Mouse (Mus musculus): ENCODE measurements around the gene Mad1l1.
"Not testable (repeated sequence)": the region's sequence is repeated elsewhere in the genome, so short reads cannot be mapped to it uniquely, and the experiment has no call there.

Mad1l1 gene

GRCm38 (mm10) chr5:140321042-140321755 is at the start of gene Mad1l1, which contains the start of gene Nudt1:
Gene Mad1l1 (minus strand): TSS chr5:140321552.
Gene Nudt1 (plus strand): TSS chr5:140321656.
- peak; percentile 95 to 96 for DNase-seq

GRCm38 (mm10) chr5:140370446-140371254 is 49.3 kb upstream of the Mad1l1 start:
- DNase-seq = peak; percentile 64 to 78

GRCm38 (mm10) chr5:140369466-140369865 is 48.1 kb upstream of the Mad1l1 start:
- DNase-seq = no peak

GRCm38 (mm10) chr5:140368926-140369325 is 47.6 kb upstream of the Mad1l1 start:
- no peak for DNase-seq

- not testable (repeated sequence) for DNase-seq
These were observed 46.8 kb upstream of the Mad1l1 start for GRCm38 (mm10) chr5:140368126-140368525.

- DNase-seq = peak; percentile 75 to 86
These were observed 43.1 kb upstream of the Mad1l1 start for GRCm38 (mm10) chr5:140364415-140364814.

- DNase-seq = peak; percentile 82 to 84
These were observed 38.8 kb upstream of the Mad1l1 start for GRCm38 (mm10) chr5:140359930-140360674.

- no peak for DNase-seq
These were observed 36.1 kb upstream of the Mad1l1 start for GRCm38 (mm10) chr5:140357466-140357865.

GRCm38 (mm10) chr5:140355934-140356333 is 34.6 kb upstream of the Mad1l1 start:
- DNase-seq = peak in 1 of 2 experiments; percentile 38

- DNase-seq = no peak
These were observed 31.0 kb upstream of the Mad1l1 start for GRCm38 (mm10) chr5:140352352-140352751.

GRCm38 (mm10) chr5:140350731-140351497 is 29.6 kb upstream of the Mad1l1 start:
- peak; percentile 58 to 73 for DNase-seq

- no peak for DNase-seq
These were observed 28.5 kb upstream of the Mad1l1 start for GRCm38 (mm10) chr5:140349882-140350281.

GRCm38 (mm10) chr5:140346050-140346449 is 24.7 kb upstream of the Mad1l1 start:
- DNase-seq = no peak

GRCm38 (mm10) chr5:140345244-140345643 is 23.9 kb upstream of the Mad1l1 start:
- no peak for DNase-seq

- no peak for DNase-seq
These were observed 21.5 kb upstream of the Mad1l1 start for GRCm38 (mm10) chr5:140342880-140343279.

GRCm38 (mm10) chr5:140339836-140340235 is 18.5 kb upstream of the Mad1l1 start:
- no peak for DNase-seq

- no peak for DNase-seq
These were observed 17.4 kb upstream of the Mad1l1 start for GRCm38 (mm10) chr5:140338779-140339178.

- peak in 1 of 2 experiments; percentile 65 for DNase-seq
These were observed 15.3 kb upstream of the Mad1l1 start for GRCm38 (mm10) chr5:140336680-140337079.

GRCm38 (mm10) chr5:140333631-140334030 is 12.3 kb upstream of the Mad1l1 start:
- DNase-seq = peak in 1 of 2 experiments; percentile 39

- DNase-seq = no peak
These were observed 11.2 kb upstream of the Mad1l1 start for GRCm38 (mm10) chr5:140332519-140332918.

GRCm38 (mm10) chr5:140331615-140332512 is 10.5 kb upstream of the Mad1l1 start, which contains the start of gene Mrm2:
Gene Mrm2 (minus strand): TSS chr5:140331898.
- DNase-seq = peak; percentile 83 to 93
